Mouse (Mus musculus) MEL (cell line): Measurements from ENCODE around the gene Terf2ip.

Experiments
- CTCF ChIP-seq, 3 experiments: IDR thresholded peaks in 2 of 3; conservative IDR thresholded peaks in 1 of 3; 2 replicates each; pipeline ENCODE4 v1.5.1; 2011 to 2012; ENCODE audit warnings: low read length in 3 of 3, low read depth in 2 of 3, mild to moderate bottlenecking in 2 of 3, improper control_type of control experiment in 1 of 3, inconsistent platforms in 1 of 3, mixed read lengths in 1 of 3, moderate library complexity in 1 of 3; ENCODE audit not compliant: control insufficient read depth in 1 of 3, insufficient read depth in 1 of 3, poor library complexity in 1 of 3, severe bottlenecking in 1 of 3
- ELF1 ChIP-seq: IDR thresholded peaks from 2 replicates; pipeline ENCODE4 v1.6.1; 2014; ENCODE audit warnings: low read depth, mild to moderate bottlenecking, inconsistent platforms, low read length, improper control_type of control experiment, moderate library complexity
- EP300 ChIP-seq, 2 experiments: IDR thresholded peaks; 2 replicates each; pipeline ENCODE4 v1.6.1; 2011; ENCODE audit warnings: improper control_type of control experiment in 2 of 2, low read length in 2 of 2, low read depth in 1 of 2, mild to moderate bottlenecking in 1 of 2
- KAT2A ChIP-seq: conservative IDR thresholded peaks from 2 replicates; pipeline ENCODE4 v1.6.1; 2012; ENCODE audit warnings: low read depth, low read length, improper control_type of control experiment, inconsistent platforms
- MEF2A ChIP-seq: IDR thresholded peaks from 2 replicates; pipeline ENCODE4 v1.6.1; 2014; ENCODE audit warnings: low read depth, mild to moderate bottlenecking, inconsistent platforms, low read length, improper control_type of control experiment; ENCODE audit not compliant: poor library complexity, insufficient replicate concordance, severe bottlenecking; ENCODE audit errors: extremely low read depth
- MYC ChIP-seq: IDR thresholded peaks from 2 replicates; pipeline ENCODE4 v1.6.1; 2011; ENCODE audit warnings: low read depth, mild to moderate bottlenecking, low read length, improper control_type of control experiment, moderate library complexity
- POLR2A ChIP-seq, 2 experiments: IDR thresholded peaks; 2 replicates each; pipeline ENCODE4 v1.6.1; 2011 to 2012; ENCODE audit warnings: low read length in 2 of 2, mild to moderate bottlenecking in 2 of 2, control low read depth in 1 of 2, improper control_type of control experiment in 1 of 2, low read depth in 1 of 2, moderate library complexity in 1 of 2; ENCODE audit not compliant: control insufficient read depth in 1 of 2, insufficient read depth in 1 of 2, poor library complexity in 1 of 2
- POLR2AphosphoS2 ChIP-seq: IDR thresholded peaks from 2 replicates; pipeline ENCODE4 v1.6.1; 2011; ENCODE audit warnings: low read length, improper control_type of control experiment
- RCOR1 ChIP-seq: IDR thresholded peaks from 2 replicates; pipeline ENCODE4 v1.6.1; 2012; ENCODE audit warnings: low read depth, mild to moderate bottlenecking, inconsistent platforms, low read length, improper control_type of control experiment
- SMC3 ChIP-seq: IDR thresholded peaks from 2 replicates; pipeline ENCODE4 v1.6.1; 2011; ENCODE audit warnings: low read depth, low read length, improper control_type of control experiment
- TBP ChIP-seq: IDR thresholded peaks from 2 replicates; pipeline ENCODE4 v1.8.0; 2011; ENCODE audit warnings: low read depth, low read length, improper control_type of control experiment
- USF1 ChIP-seq: IDR thresholded peaks from 2 replicates; pipeline ENCODE4 v1.6.1; 2014; ENCODE audit warnings: low read depth, mild to moderate bottlenecking, inconsistent platforms, low read length, improper control_type of control experiment, moderate library complexity
- USF2 ChIP-seq, 2 experiments: IDR thresholded peaks; 2 replicates each; pipeline ENCODE4 v1.6.1; 2011 to 2012; ENCODE audit warnings: improper control_type of control experiment in 2 of 2, low read length in 2 of 2, borderline replicate concordance in 1 of 2, inconsistent platforms in 1 of 2, low read depth in 1 of 2, mild to moderate bottlenecking in 1 of 2; ENCODE audit not compliant: insufficient read depth in 1 of 2
- ZMIZ1 ChIP-seq: IDR thresholded peaks from 2 replicates; pipeline ENCODE4 v1.6.1; 2012; ENCODE audit warnings: low read depth, mild to moderate bottlenecking, inconsistent platforms, low read length, improper control_type of control experiment, moderate library complexity

DNA sequence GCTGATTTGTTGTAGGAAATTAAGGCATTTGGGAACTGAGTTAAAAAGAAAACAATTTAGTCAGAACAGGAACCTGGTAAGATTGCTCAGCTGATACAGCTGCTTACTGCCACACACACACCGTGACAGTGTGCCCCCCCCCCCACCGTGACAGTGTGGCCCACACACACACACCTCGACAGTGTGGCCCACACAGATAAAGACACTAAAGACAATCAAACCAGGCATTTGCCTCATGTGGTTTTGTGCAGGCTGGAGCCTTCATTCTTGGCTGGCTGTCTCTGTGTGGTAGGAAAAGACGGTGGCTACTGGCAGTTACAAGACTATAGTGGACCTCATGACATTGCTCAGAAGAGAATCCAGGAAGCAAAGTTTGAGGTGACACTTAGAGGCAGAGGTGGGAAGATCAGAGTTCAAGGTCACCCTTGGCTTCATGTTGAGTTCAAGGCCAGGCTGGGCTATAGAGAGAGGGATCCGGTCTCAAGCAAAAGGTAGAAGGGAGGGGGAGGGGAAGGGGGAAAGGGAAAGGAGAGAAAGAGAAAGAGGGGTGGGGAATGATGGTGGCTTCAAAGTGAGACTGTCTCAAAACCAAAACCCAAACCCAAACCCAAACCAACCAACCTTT is 43.8 kb upstream of the Terf2ip start:
- TF ChIP-seq CTCF (IDR thresholded peaks at IDR 0.05 in 2 of 3, conservative IDR thresholded peaks at IDR 0.05 in 1 of 3; ENCODE audit: control insufficient read depth in 1 of 3, insufficient read depth in 1 of 3, low read depth in 2 of 3, low read length in 3 of 3, poor library complexity in 1 of 3, severe bottlenecking in 1 of 3) (no peak), ZMIZ1 (no peak), EP300 (IDR thresholded peaks at IDR 0.05; ENCODE audit: low read depth in 1 of 2, low read length in 2 of 2) (peak; percentile 70 to 88; a peak in 3 of 4 replicates), TBP (no peak), MEF2A (no peak), USF2 (IDR thresholded peaks at IDR 0.05; ENCODE audit: borderline replicate concordance in 1 of 2, insufficient read depth in 1 of 2, low read depth in 1 of 2, low read length in 2 of 2) (no peak), KAT2A (no peak), ELF1 (no peak), SMC3 (no peak), POLR2A (IDR thresholded peaks at IDR 0.05; ENCODE audit: control insufficient read depth in 1 of 2, insufficient read depth in 1 of 2, low read depth in 1 of 2, low read length in 2 of 2, poor library complexity in 1 of 2) (no peak), MYC (no peak), USF1 (no peak), POLR2AphosphoS2 (0 out of 2 replicates have a peak, but pooled peaks have one; percentile 48), RCOR1 (peak; percentile 41; the same call in 1 of the 2 replicates)
